Mouse (Mus musculus) G1E (cell line): ENCODE measurements around the gene Cfap221.

Experiments
- CTCF ChIP-seq: IDR thresholded peaks from 2 replicates; pipeline ENCODE4 v1.5.1; 2012; ENCODE audit warnings: low read depth, low read length, inconsistent platforms, mixed read lengths
- GATA1 ChIP-seq: IDR thresholded peaks from 2 replicates; pipeline ENCODE4 v1.6.1; 2012; ENCODE audit warnings: borderline replicate concordance, low read length, inconsistent platforms, mixed read lengths
- POLR2AphosphoS5 ChIP-seq: IDR thresholded peaks from 2 replicates; pipeline ENCODE4 v1.6.1; 2012; ENCODE audit warnings: low read depth, low read length, inconsistent platforms; ENCODE audit not compliant: insufficient replicate concordance
- TAL1 ChIP-seq: conservative IDR thresholded peaks from 2 replicates; pipeline ENCODE4 v1.6.1; 2012; ENCODE audit warnings: low read depth, low read length, inconsistent platforms, mixed read lengths

DNA sequence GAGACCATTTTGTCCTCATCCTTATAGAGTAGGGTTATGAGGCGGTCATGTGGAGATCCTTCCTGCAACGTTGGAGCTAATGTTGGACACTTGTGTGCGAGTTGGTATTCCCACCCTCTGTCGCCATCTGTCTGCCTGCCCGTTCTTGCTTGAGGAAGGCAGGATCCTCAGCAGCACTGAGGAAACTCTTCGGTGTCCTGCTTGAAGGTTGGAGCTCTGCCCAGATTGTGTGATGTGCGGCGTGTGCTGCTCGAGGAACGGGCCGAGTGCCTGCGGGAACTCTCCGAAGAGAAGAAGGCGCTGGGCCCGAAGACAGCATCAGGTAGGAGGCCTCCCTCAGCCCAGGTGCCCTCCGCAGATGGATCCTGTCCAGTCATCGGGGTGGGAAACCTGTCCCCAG, 24.9 kb upstream of the Cfap221 start:
- TF ChIP-seq TAL1: no peak
- TF ChIP-seq POLR2AphosphoS5: no peak
- TF ChIP-seq CTCF: no peak
- TF ChIP-seq GATA1: no peak
